Mouse (Mus musculus): ENCODE data around the gene Atxn1.

Gene Atxn1

DNA sequence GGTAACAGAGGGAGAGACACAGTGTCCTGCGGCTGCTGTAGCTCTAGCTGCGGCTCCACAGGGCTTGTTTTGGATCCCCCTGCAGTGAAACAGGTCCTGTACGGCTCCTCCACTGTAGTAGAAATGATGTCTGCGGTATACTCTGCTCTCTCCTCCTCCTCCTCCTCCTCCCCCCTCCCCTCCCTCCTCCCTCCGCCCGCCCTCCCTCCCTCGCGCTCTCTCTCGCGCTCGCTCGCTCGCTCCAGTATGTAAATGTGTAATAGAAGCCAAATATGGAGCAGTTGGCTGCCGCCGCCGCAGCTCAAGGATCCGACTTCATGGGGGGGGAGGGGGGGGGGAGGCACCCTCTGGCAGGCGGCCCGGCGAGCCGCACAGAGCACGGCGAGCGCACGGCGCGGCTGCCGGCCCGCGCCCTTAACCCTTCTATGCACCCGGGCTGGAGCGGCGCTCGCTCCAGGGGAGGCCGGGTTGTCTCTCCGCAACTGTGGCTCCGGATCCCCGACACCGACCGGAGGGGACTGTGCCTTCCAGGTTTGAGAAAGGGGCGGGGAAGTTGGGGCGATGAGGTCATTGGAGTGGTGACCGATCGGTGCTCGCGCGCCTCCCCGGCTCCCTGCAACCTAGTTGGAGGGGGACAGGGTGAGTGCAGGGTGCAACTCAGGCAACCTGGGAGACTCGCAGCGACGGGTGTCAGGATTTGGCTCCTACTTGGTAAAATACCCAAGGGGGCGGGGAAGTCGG is at the start of gene Atxn1:
Gene Atxn1, minus strand, starts transcription at position 156 of the 741 bp plus-strand sequence.
- in situ Hi-C loops (cut with MboI, MseI) = loop anchor here (5.0 to 10.0 kb wide), 2 partner anchors 110 to 283 kb away; no protein-coding TSS in a partner anchor

GRCm38 (mm10) chr13:46011232-46011631 is 46.4 kb upstream of the Atxn1 start:
- in situ Hi-C loops (cut with MboI, MseI) = no loop called here

DNA sequence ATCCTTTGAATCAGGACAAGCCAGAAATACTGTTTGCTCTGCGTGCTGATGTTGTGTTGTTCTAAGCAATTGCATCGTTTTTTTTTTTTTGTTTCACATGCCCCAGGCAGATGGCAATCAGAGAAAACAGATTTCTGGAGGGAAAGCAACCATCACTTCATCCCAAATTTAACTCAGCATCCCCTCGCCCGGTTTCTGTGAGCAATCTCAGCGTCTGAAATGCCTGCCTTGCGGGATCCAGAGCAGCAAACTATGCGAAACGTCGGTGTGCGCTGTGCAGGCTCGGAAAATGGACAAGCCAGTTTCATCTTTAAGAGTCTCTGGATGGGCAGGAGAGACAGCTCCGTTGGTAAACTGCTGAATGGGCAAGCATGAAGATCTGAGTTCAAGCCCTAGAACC is 45.3 kb upstream of the Atxn1 start:
- in situ Hi-C loops (cut with MboI, MseI) = no loop called here

DNA sequence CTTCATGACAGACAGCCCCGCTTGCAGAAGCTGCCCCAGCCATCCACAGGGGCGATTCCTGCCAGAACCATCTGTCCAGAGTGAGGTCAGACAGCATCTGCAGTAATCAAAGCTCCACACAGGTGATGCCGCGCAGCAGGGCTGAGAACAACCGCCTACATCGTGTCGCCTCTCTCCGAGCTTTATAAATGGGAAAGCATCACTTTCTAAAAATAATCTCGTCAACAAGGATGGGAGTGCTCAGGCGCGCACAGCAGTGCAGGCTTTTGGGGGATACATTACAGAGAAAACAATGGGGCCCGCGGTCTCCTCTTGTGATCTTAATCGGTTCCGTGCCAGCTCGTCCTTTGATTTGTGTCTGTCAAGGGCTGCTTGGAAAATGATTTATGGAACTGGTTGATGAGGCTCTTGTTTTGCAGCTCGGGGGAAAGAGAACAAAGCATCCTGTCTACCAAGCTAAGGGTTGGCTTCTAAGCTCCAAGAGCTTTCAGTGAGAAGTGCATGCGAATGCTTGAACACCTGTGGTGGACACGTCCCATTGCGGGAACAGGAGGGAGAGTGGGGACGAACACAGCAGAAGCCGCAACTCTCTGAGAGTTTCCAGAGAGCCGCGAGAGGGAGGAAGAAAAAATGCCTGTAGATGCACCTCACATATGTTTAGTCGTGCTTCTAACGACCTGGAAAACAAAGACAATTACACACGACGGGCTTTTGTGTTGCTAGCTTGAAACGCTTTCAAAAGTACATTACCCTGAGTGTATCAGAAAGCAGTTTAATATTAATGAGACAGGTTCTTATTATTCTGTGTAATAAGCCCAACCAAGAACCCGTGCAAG is 44.2 kb upstream of the Atxn1 start:
- in situ Hi-C loops (cut with MboI, MseI) = no loop called here

DNA sequence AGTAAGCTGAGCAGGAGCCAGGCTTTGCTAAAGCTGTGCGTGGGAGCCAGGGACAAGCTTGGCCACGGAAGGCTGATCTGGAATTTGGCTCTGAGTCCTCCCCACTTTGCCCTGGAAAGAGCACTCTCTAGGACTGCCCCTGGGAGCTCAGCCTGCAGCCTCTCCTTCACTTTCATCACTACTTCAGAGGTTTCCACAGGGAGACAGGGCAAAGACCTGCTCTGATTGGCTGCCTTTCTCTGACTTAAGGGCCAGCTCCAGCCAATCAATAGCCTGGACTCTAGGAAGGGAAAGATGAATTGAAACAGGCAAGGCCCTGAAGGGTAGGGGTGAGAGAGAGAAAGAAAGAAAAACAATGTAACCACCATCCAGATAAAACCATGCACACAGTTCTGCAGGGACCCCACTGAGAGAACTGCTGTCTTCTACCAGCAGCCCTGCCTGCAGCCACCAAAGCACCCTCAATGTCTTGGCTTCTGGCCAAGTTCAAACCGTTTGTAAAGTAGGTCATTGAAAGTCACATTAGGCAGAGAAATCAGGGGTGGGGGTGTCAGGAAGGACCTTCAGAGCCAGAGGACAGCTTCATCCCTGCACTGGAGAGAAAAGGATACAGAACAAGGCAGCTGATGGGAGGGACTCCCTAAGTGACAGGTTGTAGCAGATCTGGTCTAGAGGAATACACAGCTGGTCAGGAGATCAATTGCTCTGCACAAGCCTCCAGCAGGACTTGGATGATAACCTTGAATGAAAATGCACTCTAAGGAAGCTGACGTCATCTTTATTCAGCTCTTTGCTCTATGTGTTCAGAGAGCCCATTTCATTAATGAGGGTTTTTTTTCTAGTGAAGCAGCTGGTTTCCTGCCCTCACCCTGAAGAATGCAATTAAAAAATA is 41.6 kb upstream of the Atxn1 start:
- in situ Hi-C loops (cut with MboI, MseI) = no loop called here

DNA sequence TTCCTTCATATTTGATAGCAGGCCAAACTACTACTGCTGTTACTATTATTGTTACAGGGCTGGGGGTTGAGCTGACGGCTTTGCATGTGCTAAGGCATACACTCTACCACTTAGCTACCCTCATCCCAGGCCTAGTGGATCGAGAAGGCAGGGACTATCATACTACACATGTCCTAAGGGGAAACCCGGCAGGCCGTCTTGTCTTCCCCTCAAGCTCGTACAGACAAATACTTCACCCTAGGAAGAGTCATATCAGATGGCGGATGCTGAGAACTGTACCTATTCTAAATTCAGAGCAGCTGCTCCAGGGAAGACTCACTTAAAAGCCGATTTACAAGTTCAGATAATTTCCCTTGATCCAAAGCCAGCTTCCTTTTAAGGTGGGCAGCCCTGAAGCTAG is 40.8 kb upstream of the Atxn1 start:
- in situ Hi-C loops (cut with MboI, MseI) = no loop called here

- in situ Hi-C loops (cut with MboI, MseI) = no loop called here
These were observed 36.5 kb upstream of the Atxn1 start for GRCm38 (mm10) chr13:46001356-46001755.

DNA sequence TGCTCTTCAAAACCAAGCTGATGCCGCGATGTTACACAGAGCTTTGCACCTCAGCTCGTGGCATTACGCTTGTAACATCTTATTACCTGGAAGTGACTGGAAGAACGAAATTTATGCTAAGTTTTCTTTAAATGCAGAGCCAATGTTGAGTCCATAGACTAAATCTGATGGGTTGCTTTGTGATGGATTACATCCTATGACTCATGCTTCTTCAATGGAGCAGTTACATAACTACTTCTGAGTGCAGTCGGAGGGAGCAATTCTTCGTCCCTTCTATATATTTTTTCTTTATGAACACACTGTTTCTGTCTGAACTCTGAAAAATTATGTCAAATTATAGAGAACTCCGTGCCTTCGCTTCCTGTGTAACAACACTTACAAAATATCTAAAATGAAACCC is 28.1 kb upstream of the Atxn1 start:
- in situ Hi-C loops (cut with MboI, MseI) = no loop called here

- in situ Hi-C loops (cut with MboI, MseI) = no loop called here
These were observed 25.7 kb upstream of the Atxn1 start for GRCm38 (mm10) chr13:45990486-45990885.

DNA sequence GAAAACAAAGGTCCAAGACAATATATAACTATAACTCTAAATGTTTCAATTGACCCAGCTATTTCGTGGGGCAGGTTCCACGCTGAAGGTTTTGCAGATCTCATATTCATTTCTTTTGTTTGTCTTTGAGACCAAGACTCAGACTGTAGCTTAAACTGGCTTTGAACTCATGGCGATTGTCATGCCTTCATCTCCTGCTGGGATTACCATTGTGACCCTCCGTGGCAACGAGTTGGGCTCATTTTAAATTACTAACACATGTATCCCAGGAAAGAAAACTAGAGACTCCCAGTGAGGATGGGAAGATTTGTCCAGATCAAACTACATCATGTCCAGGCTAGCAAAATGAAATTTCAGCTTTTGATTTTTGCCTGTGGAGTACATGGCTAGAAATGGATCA is 14.4 kb upstream of the Atxn1 start:
- in situ Hi-C loops (cut with MboI, MseI) = no loop called here

DNA sequence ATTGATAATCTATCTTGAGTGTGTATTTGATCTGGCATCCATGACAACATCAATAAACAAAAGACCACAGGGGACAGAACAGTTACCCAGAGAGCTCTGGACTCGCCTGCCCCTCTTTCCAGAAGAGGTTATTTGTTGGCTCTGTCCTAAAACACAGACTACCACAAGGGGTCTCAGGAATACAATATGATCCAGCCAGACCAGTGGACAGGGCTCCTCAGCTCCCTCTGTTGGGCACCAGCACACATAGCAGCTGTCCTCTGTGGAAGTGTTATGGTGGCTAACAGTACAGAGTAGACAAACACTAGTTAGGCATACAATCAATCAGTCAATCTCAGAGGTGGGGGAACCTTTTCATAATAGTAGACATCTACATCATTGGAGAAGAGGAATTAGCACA is 12.1 kb upstream of the Atxn1 start:
- in situ Hi-C loops (cut with MboI, MseI) = no loop called here

DNA sequence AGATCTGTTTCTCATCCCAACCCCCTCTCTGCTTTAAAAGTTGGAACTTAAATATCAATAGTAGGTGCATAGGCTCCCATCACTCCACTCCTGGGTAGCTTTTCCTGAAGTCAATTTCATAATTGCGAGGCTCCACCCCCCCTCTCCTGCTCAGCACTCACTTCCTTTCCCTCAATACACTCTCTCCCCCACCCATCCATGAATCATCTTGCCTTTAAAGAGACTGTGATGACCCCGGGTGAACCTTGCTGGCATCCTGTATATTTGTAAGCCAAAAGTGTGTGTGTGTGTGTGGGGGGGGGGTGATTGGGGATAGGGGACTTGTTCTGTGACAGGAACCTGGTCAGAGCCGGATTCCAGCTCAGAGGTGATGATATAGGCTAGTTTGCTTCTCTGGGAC is 9.8 kb upstream of the Atxn1 start:
- in situ Hi-C loops (cut with MboI, MseI) = no loop called here

GRCm38 (mm10) chr13:45973972-45974490 is 9.2 kb upstream of the Atxn1 start:
- in situ Hi-C loops (cut with MboI, MseI) = no loop called here

GRCm38 (mm10) chr13:45970920-45971536 is 6.2 kb upstream of the Atxn1 start:
- in situ Hi-C loops (cut with MboI, MseI) = no loop called here

DNA sequence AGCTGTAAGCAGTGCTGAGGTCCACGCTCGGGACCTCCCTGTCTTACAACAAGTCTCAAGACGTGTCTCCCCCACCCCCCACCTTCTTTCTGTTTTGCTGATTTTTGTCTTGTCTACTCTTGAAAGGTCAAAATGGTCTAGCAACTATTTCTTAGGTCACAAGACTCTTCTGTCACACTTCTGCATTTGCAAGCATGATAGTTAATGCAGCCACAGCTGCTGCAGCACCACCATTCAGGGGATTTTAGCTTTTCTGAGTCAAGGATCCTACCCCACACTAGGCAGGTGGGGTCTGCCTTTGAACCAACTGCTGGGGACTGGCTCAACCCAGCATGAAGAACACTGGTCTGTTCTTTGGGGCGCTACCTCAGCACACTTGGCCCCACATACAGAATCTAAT is 3.4 kb upstream of the Atxn1 start:
- in situ Hi-C loops (cut with MboI, MseI) = loop anchor here (5.0 to 10.0 kb wide), 2 partner anchors 113 to 286 kb away; no protein-coding TSS in a partner anchor

- in situ Hi-C loops (cut with MboI, MseI) = loop anchor here (5.0 to 10.0 kb wide), 2 partner anchors 113 to 285 kb away; no protein-coding TSS in a partner anchor
These were observed 2.6 kb upstream of the Atxn1 start for GRCm38 (mm10) chr13:45967371-45967770.

DNA sequence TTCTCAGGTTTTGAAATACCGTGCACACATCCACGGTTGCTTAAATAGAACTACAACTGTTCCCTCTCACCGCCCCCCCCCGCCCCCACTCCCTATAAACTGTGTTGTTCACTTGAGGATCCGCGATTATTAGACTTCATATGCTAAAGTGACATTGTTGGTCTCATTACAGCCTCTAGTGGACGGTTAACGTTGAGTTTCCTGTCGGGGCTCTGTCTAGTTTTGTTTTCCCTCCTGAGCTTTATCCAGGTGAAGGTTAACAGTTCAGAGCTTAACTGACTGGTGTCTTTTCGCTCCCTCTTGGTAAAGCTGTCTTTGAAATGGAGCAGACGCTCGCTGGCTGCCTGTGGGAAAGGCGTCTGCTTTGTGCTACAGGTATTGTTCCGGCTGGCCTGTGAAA is 1.8 kb upstream of the Atxn1 start:
- in situ Hi-C loops (cut with MboI, MseI) = loop anchor here (5.0 to 10.0 kb wide), 2 partner anchors 112 to 284 kb away; no protein-coding TSS in a partner anchor

DNA sequence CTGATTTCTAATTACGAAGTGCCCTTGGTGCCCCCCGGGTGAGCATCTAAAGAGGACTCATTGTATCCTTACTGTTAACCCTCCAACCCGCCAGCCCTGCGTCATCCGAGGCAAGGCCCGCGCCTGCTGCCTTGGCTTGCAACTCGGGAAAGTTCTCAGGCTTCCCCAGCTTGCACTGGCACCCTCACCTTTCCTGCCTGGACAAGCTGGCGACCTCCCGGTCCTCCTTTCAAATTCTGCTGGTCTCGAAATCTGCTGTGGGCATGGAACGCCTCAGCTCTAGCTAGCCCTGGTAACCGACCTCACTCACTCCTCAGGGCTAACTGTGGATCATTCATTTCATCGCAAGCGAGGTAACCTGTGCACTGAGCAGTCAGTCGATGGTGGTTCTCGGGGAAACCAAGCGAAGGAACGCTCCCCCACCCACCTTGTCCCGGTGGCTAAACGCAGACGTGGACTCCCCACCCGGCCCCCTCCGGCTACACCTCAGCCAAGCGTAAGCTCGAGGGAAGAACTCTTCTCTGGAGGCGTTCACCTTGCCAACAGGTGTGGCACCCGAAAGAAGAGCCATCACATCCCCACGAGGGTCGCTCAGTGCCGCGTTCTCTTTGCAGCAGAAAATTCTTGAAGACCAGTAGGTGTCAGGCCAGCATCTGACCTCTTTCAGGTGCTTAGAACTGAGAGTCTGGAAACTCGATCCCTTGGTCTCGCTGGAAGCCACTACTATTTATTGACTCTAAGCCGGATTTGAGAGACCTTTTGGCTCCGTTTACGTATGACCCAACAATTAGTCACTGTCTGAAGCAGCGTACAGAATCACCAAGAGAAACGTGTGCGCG is 1.0 kb upstream of the Atxn1 start:
- in situ Hi-C loops (cut with MboI, MseI) = loop anchor here (5.0 to 10.0 kb wide), 2 partner anchors 111 to 284 kb away; no protein-coding TSS in a partner anchor

- in situ Hi-C loops (cut with MboI, MseI) = loop anchor here (10.0 kb wide), 1 partner anchor 110 kb away; no protein-coding TSS in a partner anchor
These were observed 416 bp downstream of the Atxn1 start for GRCm38 (mm10) chr13:45964331-45964852.
